Mouse (Mus musculus): ENCODE measurements around the gene Pfpl. TPM values are rescaled to one million over a fixed set of nuclear protein-coding genes. Genes with fewer than 3 reads are reported as not detected.

Gene Pfpl
- not detected in 2 replicates for polyA plus RNA-seq (2016; fragmentation: Nextera tagmentation; extraction: Ambion mirVana)

- Histone ChIP-seq H3K4me3 (no peak within 1 kb of the TSS), H3K27me3 (replicated peaks) (no peaks in the 10 kb centered on the region), H3K9me3 (replicated peaks) (no peaks in the 10 kb centered on the region), H3K36me3 (no peaks in the 10 kb centered on the region), H3K9ac (no peak within 1 kb of the TSS), H3K27ac (ENCODE audit: poor library complexity, severe bottlenecking) (no peak within 1 kb of the TSS), H3K4me1 (replicated peaks) (no peaks in the 10 kb centered on the region), H3K4me2 (no peak within 1 kb of the TSS)
- 85% methylated on average over 6 of the region's 6 CpGs for WGBS
- no peak for ATAC-seq (ENCODE audit: insufficient number of reproducible peaks, low FRiP score)
Measured at GRCm38 (mm10) chr19:12427605-12428004, at the start of gene Pfpl. Gene Pfpl, plus strand, starts transcription at chr19:12427905.

GRCm38 (mm10) chr19:12386979-12387378 lies 40.7 kb upstream of the Pfpl start, which contains the start of gene Olfr1440:
Gene Olfr1440, plus strand, starts transcription at chr19:12387279.
- ATAC-seq (ENCODE audit: insufficient number of reproducible peaks, low FRiP score): no peak
- Histone ChIP-seq H3K36me3 (no peaks in the 10 kb centered on the region), H3K4me3 (no peak within 1 kb of the TSS), H3K27ac (ENCODE audit: poor library complexity, severe bottlenecking) (no peak within 1 kb of the TSS), H3K4me2 (no peak within 1 kb of the TSS), H3K9ac (no peak within 1 kb of the TSS), H3K27me3 (replicated peaks) (no peaks in the 10 kb centered on the region), H3K4me1 (replicated peaks) (no peaks in the 10 kb centered on the region), H3K9me3 (replicated peaks) (0 out of 2 replicates have a peak, but pooled peaks cover 5% of the 10 kb centered on the region)
- whole genome bisulfite sequencing: 64% methylated on average over 2 of the region's 2 CpGs

- H3K4me3 ChIP-seq: no peak overlapping the region
Measured at GRCm38 (mm10) chr19:12413737-12414136, 14.0 kb upstream of the Pfpl start.

GRCm38 (mm10) chr19:12417361-12417760 lies 10.3 kb upstream of the Pfpl start, which contains the start of gene Olfr1441:
Gene Olfr1441, plus strand, starts transcription at chr19:12417433.
- H3K27ac ChIP-seq (ENCODE audit: poor library complexity, severe bottlenecking): no peak within 1 kb of the TSS
- ATAC-seq (ENCODE audit: insufficient number of reproducible peaks, low FRiP score): no peak
- no peaks in the 10 kb centered on the region for H3K36me3 ChIP-seq
- no peaks in the 10 kb centered on the region for H3K9me3 ChIP-seq (replicated peaks)
- no peaks in the 10 kb centered on the region for H3K27me3 ChIP-seq (replicated peaks)
- H3K4me3 ChIP-seq: no peak within 1 kb of the TSS
- H3K4me2 ChIP-seq: no peak within 1 kb of the TSS
- no peaks in the 10 kb centered on the region for H3K4me1 ChIP-seq (replicated peaks)
- H3K9ac ChIP-seq: no peak within 1 kb of the TSS

More at GRCm38 (mm10) chr19:12413737-12414136, 14.0 kb upstream of the Pfpl start:
- Histone ChIP-seq H3K4me2 (no peak overlapping the region), H3K4me1 (replicated peaks) (no peaks in the 10 kb centered on the region), H3K27me3 (replicated peaks) (no peaks in the 10 kb centered on the region), H3K9ac (no peak overlapping the region), H3K9me3 (replicated peaks) (no peaks in the 10 kb centered on the region), H3K36me3 (no peaks in the 10 kb centered on the region), H3K27ac (ENCODE audit: poor library complexity, severe bottlenecking) (no peak overlapping the region)
- ATAC-seq (ENCODE audit: insufficient number of reproducible peaks, low FRiP score): no peak

- Histone ChIP-seq H3K27ac (ENCODE audit: poor library complexity, severe bottlenecking) (no peak overlapping the region), H3K27me3 (replicated peaks) (no peaks in the 10 kb centered on the region), H3K36me3 (no peaks in the 10 kb centered on the region), H3K4me3 (no peak overlapping the region), H3K9ac (no peak overlapping the region), H3K4me1 (replicated peaks) (no peaks in the 10 kb centered on the region), H3K4me2 (no peak overlapping the region), H3K9me3 (replicated peaks) (no peaks in the 10 kb centered on the region)
- WGBS: 64% methylated on average over 3 of the region's 3 CpGs
- ATAC-seq (ENCODE audit: insufficient number of reproducible peaks, low FRiP score): no peak
Measured at GRCm38 (mm10) chr19:12418312-12418711, 9.4 kb upstream of the Pfpl start.

- no peak overlapping the region for H3K4me2 ChIP-seq
- H3K27ac ChIP-seq (ENCODE audit: poor library complexity, severe bottlenecking): no peak overlapping the region
- 70% methylated on average over 6 of the region's 6 CpGs for WGBS
- H3K9ac ChIP-seq: no peak overlapping the region
- H3K4me3 ChIP-seq: no peak overlapping the region
- H3K27me3 ChIP-seq (replicated peaks): no peaks in the 10 kb centered on the region
- H3K9me3 ChIP-seq (replicated peaks): no peaks in the 10 kb centered on the region
- no peaks in the 10 kb centered on the region for H3K4me1 ChIP-seq (replicated peaks)
- H3K36me3 ChIP-seq: no peaks in the 10 kb centered on the region
- ATAC-seq (ENCODE audit: insufficient number of reproducible peaks, low FRiP score): no peak
Measured at GRCm38 (mm10) chr19:12420555-12420954, 7.2 kb upstream of the Pfpl start.

- no peak overlapping the region for H3K9ac ChIP-seq
- H3K4me2 ChIP-seq: no peak overlapping the region
- no peak overlapping the region for H3K27ac ChIP-seq (ENCODE audit: poor library complexity, severe bottlenecking)
- no peaks in the 10 kb centered on the region for H3K36me3 ChIP-seq
- H3K4me1 ChIP-seq (replicated peaks): no peaks in the 10 kb centered on the region
- 77% methylated on average over 1 of the region's 1 CpGs for WGBS
- no peak overlapping the region for H3K4me3 ChIP-seq
- H3K27me3 ChIP-seq (replicated peaks): no peaks in the 10 kb centered on the region
- no peak for ATAC-seq (ENCODE audit: insufficient number of reproducible peaks, low FRiP score)
- no peaks in the 10 kb centered on the region for H3K9me3 ChIP-seq (replicated peaks)
Measured at GRCm38 (mm10) chr19:12421680-12422079, 6.0 kb upstream of the Pfpl start.

GRCm38 (mm10) chr19:12427101-12427500 lies 604 bp upstream of the Pfpl start:
- Histone ChIP-seq H3K9me3 (replicated peaks) (no peaks in the 10 kb centered on the region), H3K9ac (no peak overlapping the region), H3K4me2 (no peak overlapping the region), H3K36me3 (no peaks in the 10 kb centered on the region), H3K27ac (ENCODE audit: poor library complexity, severe bottlenecking) (no peak overlapping the region), H3K4me3 (no peak overlapping the region), H3K27me3 (replicated peaks) (no peaks in the 10 kb centered on the region), H3K4me1 (replicated peaks) (no peaks in the 10 kb centered on the region)
- no peak for ATAC-seq (ENCODE audit: insufficient number of reproducible peaks, low FRiP score)
- 80% methylated on average over 5 of the region's 5 CpGs for WGBS

- no peak for ATAC-seq (ENCODE audit: insufficient number of reproducible peaks, low FRiP score)
- no peaks in the 10 kb centered on the region for H3K9me3 ChIP-seq (replicated peaks)
- no peak overlapping the region for H3K9ac ChIP-seq
- H3K4me2 ChIP-seq: no peak overlapping the region
- no peak overlapping the region for H3K4me3 ChIP-seq
- no peaks in the 10 kb centered on the region for H3K27me3 ChIP-seq (replicated peaks)
- no peaks in the 10 kb centered on the region for H3K36me3 ChIP-seq
- no peak overlapping the region for H3K27ac ChIP-seq (ENCODE audit: poor library complexity, severe bottlenecking)
- 4% methylated on average over 2 of the region's 2 CpGs for WGBS
- H3K4me1 ChIP-seq (replicated peaks): no peaks in the 10 kb centered on the region
Measured at GRCm38 (mm10) chr19:12433033-12433432, 5.3 kb downstream of the Pfpl start.

- no peak overlapping the region for H3K9ac ChIP-seq
- 72% methylated on average over 4 of the region's 4 CpGs for WGBS
- H3K9me3 ChIP-seq (replicated peaks): no peaks in the 10 kb centered on the region
- H3K4me3 ChIP-seq: no peak overlapping the region
- no peak overlapping the region for H3K27ac ChIP-seq (ENCODE audit: poor library complexity, severe bottlenecking)
- ATAC-seq (ENCODE audit: insufficient number of reproducible peaks, low FRiP score): no peak
- H3K4me1 ChIP-seq (replicated peaks): no peaks in the 10 kb centered on the region
- no peak overlapping the region for H3K4me2 ChIP-seq
- H3K27me3 ChIP-seq (replicated peaks): no peaks in the 10 kb centered on the region
- no peaks in the 10 kb centered on the region for H3K36me3 ChIP-seq
Measured at GRCm38 (mm10) chr19:12435011-12435416, 7.3 kb downstream of the Pfpl start.

GRCm38 (mm10) chr19:12435750-12436524 lies 8.2 kb downstream of the Pfpl start:
- H3K4me1 ChIP-seq (replicated peaks): no peaks in the 10 kb centered on the region
- H3K27ac ChIP-seq (ENCODE audit: poor library complexity, severe bottlenecking): no peak overlapping the region
- no peak for ATAC-seq (ENCODE audit: insufficient number of reproducible peaks, low FRiP score)
- H3K36me3 ChIP-seq: no peaks in the 10 kb centered on the region
- no peak overlapping the region for H3K9ac ChIP-seq
- H3K9me3 ChIP-seq (replicated peaks): no peaks in the 10 kb centered on the region
- no peak overlapping the region for H3K4me2 ChIP-seq
- WGBS: 76% methylated on average over 4 of the region's 4 CpGs
- H3K4me3 ChIP-seq: no peak overlapping the region
- no peaks in the 10 kb centered on the region for H3K27me3 ChIP-seq (replicated peaks)

GRCm38 (mm10) chr19:12439581-12439980 lies 11.9 kb downstream of the Pfpl start:
- no peak overlapping the region for H3K9ac ChIP-seq
- peaks cover 7% of the 10 kb centered on the region; the same call in 1 of the 2 replicates for H3K4me1 ChIP-seq (replicated peaks)
- H3K4me2 ChIP-seq: no peak overlapping the region
- no peak overlapping the region for H3K4me3 ChIP-seq
- ATAC-seq (ENCODE audit: insufficient number of reproducible peaks, low FRiP score): no peak
- no peaks in the 10 kb centered on the region for H3K36me3 ChIP-seq
- H3K27ac ChIP-seq (ENCODE audit: poor library complexity, severe bottlenecking): no peak overlapping the region
- WGBS: 47% methylated on average over 1 of the region's 1 CpGs
- H3K27me3 ChIP-seq (replicated peaks): no peaks in the 10 kb centered on the region
- no peaks in the 10 kb centered on the region for H3K9me3 ChIP-seq (replicated peaks)
